ENCODE assay signal across 11 mouse cellular contexts in genomic region chr15:94587826-94588715, GRCm38 (mm10). TPM values are rescaled to one million over a fixed set of nuclear protein-coding genes. Genes with fewer than 3 reads are reported as not detected.
DNase-seq lines count a peak whose midpoint lies in the region; ATAC-seq and TF ChIP-seq lines count a peak whose summit lies in the region.
"Had no signal": no experiment of that assay in that cellular context is flagged by ENCODE, and none has a peak within 500 bp of the region (broad histone marks: within the 10 kb centered on the region; RNA-seq: fewer than 3 reads in every experiment).

No protein-coding gene starts in this region.

- H3K4me3 ChIP-seq in heart, embryonic 15.5 days = no peak overlapping the region
- H3K4me3 ChIP-seq in ES-Bruce4 (ENCODE audit: low read depth, low read length) = no peak overlapping the region
- peak overlapping the region; percentile 89 for H3K4me3 ChIP-seq in hindbrain, embryonic 13.5 days
- H3K4me3 ChIP-seq in midbrain, embryonic 12.5 days = no peak overlapping the region
- H3K4me3 ChIP-seq in thymus, adult 2 months (ENCODE audit: control insufficient read depth, insufficient read depth, low read length) = no peak overlapping the region

- no peak for ATAC-seq in heart, embryonic 15.5 days (replicated peaks; ENCODE audit: insufficient number of reproducible peaks, insufficient read depth, low FRiP score, low read depth)
- ATAC-seq in hindbrain, embryonic 13.5 days (ENCODE audit: low FRiP score) = no peak
- ATAC-seq in midbrain, embryonic 12.5 days (ENCODE audit: low FRiP score, low read depth) = no peak

- no peak overlapping the region for H3K27ac ChIP-seq in heart, embryonic 15.5 days
- H3K27ac ChIP-seq in ES-Bruce4 (ENCODE audit: insufficient read depth, low read length) = no peak overlapping the region
- H3K27ac ChIP-seq in hindbrain, embryonic 13.5 days = no peak overlapping the region
- H3K27ac ChIP-seq in midbrain, embryonic 12.5 days (replicated peaks) = no peak overlapping the region
- H3K27ac ChIP-seq in thymus, adult 2 months (ENCODE audit: control insufficient read depth, insufficient read depth, low read length) = no peak overlapping the region

- peaks cover 32% of the 10 kb centered on the region for H3K36me3 ChIP-seq in heart, embryonic 15.5 days
- H3K36me3 ChIP-seq in ES-Bruce4 (ENCODE audit: control insufficient read depth, insufficient read depth, low read length, poor library complexity, severe bottlenecking) = peaks cover 30% of the 10 kb centered on the region
- peaks cover 30% of the 10 kb centered on the region for H3K36me3 ChIP-seq in hindbrain, embryonic 13.5 days
- peaks cover 28% of the 10 kb centered on the region for H3K36me3 ChIP-seq in midbrain, embryonic 12.5 days
- peaks cover 32% of the 10 kb centered on the region for H3K36me3 ChIP-seq in thymus, adult 2 months (ENCODE audit: control insufficient read depth, insufficient read depth, low read length)

- intact Hi-C loops in heart, postnatal 14 days (cut with DNase I) = no loop called here

- H3K4me1 ChIP-seq in heart, embryonic 15.5 days (replicated peaks) = peaks cover 11% of the 10 kb centered on the region
- H3K4me1 ChIP-seq in ES-Bruce4 (ENCODE audit: control insufficient read depth, insufficient read depth, low read length) = no peaks in the 10 kb centered on the region
- H3K4me1 ChIP-seq in hindbrain, embryonic 13.5 days (replicated peaks) = peaks cover 13% of the 10 kb centered on the region
- H3K4me1 ChIP-seq in midbrain, embryonic 12.5 days = peaks cover 13% of the 10 kb centered on the region
- no peaks in the 10 kb centered on the region for H3K4me1 ChIP-seq in thymus, adult 2 months (replicated peaks; ENCODE audit: control insufficient read depth, insufficient read depth, low read length)

- no peak overlapping the region for H3K9ac ChIP-seq in heart, embryonic 15.5 days
- H3K9ac ChIP-seq in ES-Bruce4 (ENCODE audit: low read depth, poor library complexity, severe bottlenecking) = peak overlapping the region; percentile 98; the same call in 1 of the 2 replicates
- H3K9ac ChIP-seq in hindbrain, embryonic 13.5 days = no peak overlapping the region
- H3K9ac ChIP-seq in midbrain, embryonic 12.5 days (replicated peaks) = no peak overlapping the region

- no peaks in the 10 kb centered on the region for H3K27me3 ChIP-seq in heart, embryonic 15.5 days
- no peaks in the 10 kb centered on the region for H3K27me3 ChIP-seq in ES-Bruce4 (ENCODE audit: control insufficient read depth, insufficient read depth, low read length, poor library complexity, severe bottlenecking)
- H3K27me3 ChIP-seq in hindbrain, embryonic 13.5 days = no peaks in the 10 kb centered on the region
- no peaks in the 10 kb centered on the region for H3K27me3 ChIP-seq in midbrain, embryonic 12.5 days
- no peaks in the 10 kb centered on the region for H3K27me3 ChIP-seq in thymus, adult 2 months (ENCODE audit: control insufficient read depth, insufficient read depth, low read length)

- 78% methylated on average over 9 of the region's 9 CpGs for WGBS in heart, embryonic 15.5 days
- WGBS in hindbrain, embryonic 13.5 days = 86% methylated on average over 9 of the region's 9 CpGs
- 89% methylated on average over 9 of the region's 9 CpGs for WGBS in midbrain, embryonic 12.5 days
- 87% methylated on average over 9 of the region's 9 CpGs for WGBS in thymus, adult 2 months

- peak overlapping the region; percentile 72 for H3K4me2 ChIP-seq in heart, embryonic 15.5 days
- H3K4me2 ChIP-seq in hindbrain, embryonic 13.5 days = peak overlapping the region; percentile 76
- H3K4me2 ChIP-seq in midbrain, embryonic 12.5 days (replicated peaks) = peak overlapping the region; percentile 76; the same call in 1 of the 2 replicates

- TF ChIP-seq EP300 in ES-Bruce4 (IDR thresholded peaks at IDR 0.05; ENCODE audit: insufficient read depth, low read depth, low read length) = no peak

- no peak for DNase-seq in heart, postnatal 14 days
- DNase-seq in thymus, postnatal 10 days (ENCODE audit: low spot score in 2 of 2) = no peak
- no peak for DNase-seq in thymus, adult 2 months
- no peak for DNase-seq in urinary bladder, adult 2 months (ENCODE audit: low spot score)
- DNase-seq: cerebellum, adult 18-20 months; thymus, postnatal 14 days had no signal

- no peaks in the 10 kb centered on the region for H3K9me3 ChIP-seq in heart, embryonic 15.5 days (replicated peaks)
- H3K9me3 ChIP-seq in ES-Bruce4 (replicated peaks; ENCODE audit: control insufficient read depth, insufficient read depth, low read length, poor library complexity, severe bottlenecking) = no peaks in the 10 kb centered on the region
- H3K9me3 ChIP-seq in hindbrain, embryonic 13.5 days = no peaks in the 10 kb centered on the region
- H3K9me3 ChIP-seq in midbrain, embryonic 12.5 days = no peaks in the 10 kb centered on the region

- no peak for TF ChIP-seq POLR2A in ES-Bruce4 (IDR thresholded peaks at IDR 0.05; ENCODE audit: insufficient read depth, low read length)
- no peak for TF ChIP-seq POLR2A in thymus, adult 2 months (IDR thresholded peaks at IDR 0.05; ENCODE audit: control insufficient read depth, extremely low read depth, insufficient read depth, low read length, poor library complexity)

- no peak for TF ChIP-seq CTCF in ES-Bruce4 (IDR thresholded peaks at IDR 0.05; ENCODE audit: low read depth, low read length)
- no peak for TF ChIP-seq CTCF in thymus, adult 2 months (IDR thresholded peaks at IDR 0.05; ENCODE audit: borderline replicate concordance, control insufficient read depth, extremely low read depth, insufficient read depth, low read length, poor library complexity)

RNA-seq across cellular contexts. Expression of gene Twf1, which starts 1.6 kb away (rescaled TPM):
- 40.0 and 49.1 TPM in 2 replicates for polyA plus RNA-seq in heart, embryonic 15.5 days (2015; fragmentation: Nextera tagmentation; extraction: Ambion mirVana)
- 10 to 100 TPM; 24.3 to 24.6 TPM for total RNA-seq in heart, postnatal 14 days (2021)
- polyA plus RNA-seq in ES-Bruce4 (2011; ENCODE audit: insufficient read depth, insufficient read length, low read depth, missing spikeins) = 92.3 and 94.9 TPM in 2 replicates
- 92.3 and 94.9 TPM in 2 replicates for polyA plus RNA-seq in hindbrain, embryonic 13.5 days (2015; fragmentation: Nextera tagmentation; extraction: Ambion mirVana)
- polyA plus RNA-seq in midbrain, embryonic 12.5 days (2016; fragmentation: Nextera tagmentation; extraction: Ambion mirVana) = 93.7 and 98.6 TPM in 2 replicates
- polyA plus RNA-seq in thymus, adult 2 months (2012; rRNA removed) = 20.1 and 23.0 TPM in 2 replicates
- polyA plus RNA-seq in urinary bladder, adult 2 months (2012; rRNA removed) = 83.6 and 92.9 TPM in 2 replicates

RNA-seq across cellular contexts. Expression of gene Tmem117, which starts 41.0 kb away (rescaled TPM):
- polyA plus RNA-seq in heart, embryonic 15.5 days (2015; fragmentation: Nextera tagmentation; extraction: Ambion mirVana) = 2.0 TPM in 2 replicates
- total RNA-seq in heart, postnatal 14 days (2021) = 10 to 100 TPM; 13.8 to 14.8 TPM
- polyA plus RNA-seq in ES-Bruce4 (2011; ENCODE audit: insufficient read depth, insufficient read length, low read depth, missing spikeins) = 0.49 and 1.2 TPM in 2 replicates
- polyA plus RNA-seq in hindbrain, embryonic 13.5 days (2015; fragmentation: Nextera tagmentation; extraction: Ambion mirVana) = 6.9 and 7.4 TPM in 2 replicates
- 1.7 and 2.2 TPM in 2 replicates for polyA plus RNA-seq in midbrain, embryonic 12.5 days (2016; fragmentation: Nextera tagmentation; extraction: Ambion mirVana)
- 0.20 and 0.42 TPM in 2 replicates for polyA plus RNA-seq in thymus, adult 2 months (2012; rRNA removed)
- 1.1 and 1.3 TPM in 2 replicates for polyA plus RNA-seq in urinary bladder, adult 2 months (2012; rRNA removed)
- total RNA-seq: hematopoietic stem cell, adult 5-6 weeks had no signal

RNA-seq across cellular contexts. Expression of gene Irak4, which starts 44.6 kb away (rescaled TPM):
- polyA plus RNA-seq in heart, embryonic 15.5 days (2015; fragmentation: Nextera tagmentation; extraction: Ambion mirVana) = 4.1 and 5.8 TPM in 2 replicates
- 1 to 10 TPM; 6.2 to 7.6 TPM for total RNA-seq in heart, postnatal 14 days (2021)
- 1.8 and 2.4 TPM in 2 replicates for polyA plus RNA-seq in ES-Bruce4 (2011; ENCODE audit: insufficient read depth, insufficient read length, low read depth, missing spikeins)
- polyA plus RNA-seq in hindbrain, embryonic 13.5 days (2015; fragmentation: Nextera tagmentation; extraction: Ambion mirVana) = 1.9 and 2.4 TPM in 2 replicates
- polyA plus RNA-seq in midbrain, embryonic 12.5 days (2016; fragmentation: Nextera tagmentation; extraction: Ambion mirVana) = 2.5 and 3.1 TPM in 2 replicates
- polyA plus RNA-seq in thymus, adult 2 months (2012; rRNA removed) = 8.8 and 9.1 TPM in 2 replicates
- 13.6 and 14.2 TPM in 2 replicates for polyA plus RNA-seq in urinary bladder, adult 2 months (2012; rRNA removed)

RNA-seq across cellular contexts. Expression of gene Pus7l, which starts 44.7 kb away (rescaled TPM):
- polyA plus RNA-seq in heart, embryonic 15.5 days (2015; fragmentation: Nextera tagmentation; extraction: Ambion mirVana) = 3.9 and 4.9 TPM in 2 replicates
- total RNA-seq in heart, postnatal 14 days (2021) = 1 to 10 TPM; 2.5 to 3.3 TPM
- 4.5 and 7.3 TPM in 2 replicates for polyA plus RNA-seq in ES-Bruce4 (2011; ENCODE audit: insufficient read depth, insufficient read length, low read depth, missing spikeins)
- polyA plus RNA-seq in hindbrain, embryonic 13.5 days (2015; fragmentation: Nextera tagmentation; extraction: Ambion mirVana) = 6.9 and 7.2 TPM in 2 replicates
- 6.2 and 7.1 TPM in 2 replicates for polyA plus RNA-seq in midbrain, embryonic 12.5 days (2016; fragmentation: Nextera tagmentation; extraction: Ambion mirVana)
- 6.2 and 6.4 TPM in 2 replicates for polyA plus RNA-seq in thymus, adult 2 months (2012; rRNA removed)
- 4.2 and 5.0 TPM in 2 replicates for polyA plus RNA-seq in urinary bladder, adult 2 months (2012; rRNA removed)
